Mouse (Mus musculus) midbrain, embryonic 11.5 days (tissue): ENCODE data around the gene Hoxa9. TPM values are rescaled to one million over a fixed set of nuclear protein-coding genes. Genes with fewer than 3 reads are reported as not detected.
A peak's percentile ranks its signal among the peaks of the same experiment; 100 is the strongest.

Source experiments
- ATAC-seq: fragments of 200-750 bp; cut with Nextera tagmentation; 2 replicates; pipeline ENCODE4 v1.8.0; 2017; ENCODE audit warnings: moderate TSS enrichment, moderate library complexity; ENCODE audit not compliant: low FRiP score
- DNase-seq: peaks from one replicate; pipeline ENCODE4 v3.0.0; 2015; ENCODE audit warnings: low spot score; ENCODE audit errors: missing footprints
- H3K27ac ChIP-seq: fragments of 300-500 bp; sonication (generic); 2 replicates; pipeline ENCODE4 v1.5.1; 2014; ENCODE audit warnings: low read depth, low read length
- H3K27me3 ChIP-seq: fragments of 300-500 bp; sonication (generic); 2 replicates; pipeline ENCODE4 v1.6.1; 2014; ENCODE audit warnings: mild to moderate bottlenecking, low read length, moderate library complexity, mixed read lengths; ENCODE audit not compliant: control insufficient read depth, insufficient read depth
- H3K36me3 ChIP-seq: fragments of 300-500 bp; sonication (generic); 2 replicates; pipeline ENCODE4 v1.6.1; 2014; ENCODE audit warnings: mild to moderate bottlenecking, low read length, moderate library complexity, mixed read lengths; ENCODE audit not compliant: control insufficient read depth, insufficient read depth
- H3K4me1 ChIP-seq: fragments of 300-500 bp; sonication (generic); 2 replicates; pipeline ENCODE4 v1.6.1; 2014; ENCODE audit warnings: low read length; ENCODE audit not compliant: control insufficient read depth, insufficient read depth
- H3K4me2 ChIP-seq: fragments of 300-500 bp; sonication (generic); 2 replicates; pipeline ENCODE4 v1.6.1; 2014; ENCODE audit warnings: mild to moderate bottlenecking, moderate library complexity
- H3K4me3 ChIP-seq: fragments of 300-500 bp; sonication (generic); 2 replicates; pipeline ENCODE4 v1.5.1; 2014; ENCODE audit warnings: low read depth, low read length
- H3K9ac ChIP-seq: fragments of 300-500 bp; sonication (generic); 2 replicates; pipeline ENCODE4 v1.6.1; 2014; ENCODE audit warnings: low read length
- H3K9me3 ChIP-seq: fragments of 300-500 bp; sonication (generic); 2 replicates; pipeline ENCODE4 v1.6.1; 2016; ENCODE audit warnings: low read length; ENCODE audit not compliant: control insufficient read depth
- WGBS: fragments of 180-500 bp; shearing (Covaris S2); extraction: QIAGEN DNeasy Blood & Tissue Kit; methylation state at CpG from one replicate; pipeline ENCODE4 v1.1.7; 2014; 5-methylcytosine and 5-hydroxymethylcytosine counted together
- polyA plus RNA-seq: library from polyadenylated mRNA; unstranded; fragments of >200 nt; fragmentation: Nextera tagmentation; extraction: Ambion mirVana; gene quantifications from 2 replicates; pipeline ENCODE4 v1.2.1, GENCODE M21; 2014

The Hoxa9 gene
- polyA plus RNA-seq, 1 experiment from 2014 or later: not detected

- DNase-seq (peak; percentile 97), ATAC-seq (no peak)
- Histone ChIP-seq H3K4me2 (no peak overlapping the region), H3K9me3 (no peaks in the 10 kb centered on the region), H3K27me3 (peaks cover 96% of the 10 kb centered on the region), H3K9ac (no peak overlapping the region), H3K4me1 (no peaks in the 10 kb centered on the region; the same call in 1 of the 2 replicates), H3K36me3 (no peaks in the 10 kb centered on the region), H3K27ac (no peak overlapping the region), H3K4me3 (no peak overlapping the region)
- WGBS: 2% methylated on average over 24 of the region's 24 CpGs
These were observed 31.8 kb upstream of the Hoxa9 start for GRCm38 (mm10) chr6:52262463-52263320.

GRCm38 (mm10) chr6:52261751-52262462 is 31.0 kb upstream of the Hoxa9 start:
- Histone ChIP-seq H3K9me3 (no peaks in the 10 kb centered on the region), H3K4me2 (no peak overlapping the region), H3K27me3 (peaks cover 98% of the 10 kb centered on the region), H3K9ac (no peak overlapping the region), H3K4me1 (no peaks in the 10 kb centered on the region; the same call in 1 of the 2 replicates), H3K4me3 (no peak overlapping the region), H3K27ac (no peak overlapping the region), H3K36me3 (no peaks in the 10 kb centered on the region)
- WGBS: 2% methylated on average over 9 of the region's 9 CpGs
- DNase-seq (peak; percentile 95), ATAC-seq (no peak)

GRCm38 (mm10) chr6:52260654-52261575 is 30.0 kb upstream of the Hoxa9 start, which contains the start of gene Hoxa13:
TSS of gene Hoxa13 (minus strand) at chr6:52260880.
- Histone ChIP-seq H3K36me3 (no peaks in the 10 kb centered on the region), H3K4me3 (peak within 1 kb of the TSS; percentile 10), H3K4me1 (no peaks in the 10 kb centered on the region; the same call in 1 of the 2 replicates), H3K4me2 (peak within 1 kb of the TSS; percentile 25), H3K9me3 (no peaks in the 10 kb centered on the region), H3K27ac (no peak within 1 kb of the TSS), H3K9ac (no peak within 1 kb of the TSS), H3K27me3 (peaks cover 96% of the 10 kb centered on the region)
- ATAC-seq (peak; percentile 67; the same call in 1 of the 2 replicates), DNase-seq (peak; percentile 97)
- WGBS: under 1% methylated on average over 41 of the region's 72 CpGs

GRCm38 (mm10) chr6:52259811-52260261 is 28.9 kb upstream of the Hoxa9 start:
- under 1% methylated on average over 37 of the region's 39 CpGs for WGBS
- H3K4me3 ChIP-seq: peak overlapping the region; percentile 10

GRCm38 (mm10) chr6:52259081-52259790 is 28.3 kb upstream of the Hoxa9 start:
- under 1% methylated on average over 24 of the region's 25 CpGs for WGBS
- Histone ChIP-seq H3K36me3 (no peaks in the 10 kb centered on the region), H3K27ac (no peak overlapping the region), H3K4me3 (no peak overlapping the region), H3K4me1 (no peaks in the 10 kb centered on the region; the same call in 1 of the 2 replicates), H3K4me2 (no peak overlapping the region), H3K27me3 (peaks cover 96% of the 10 kb centered on the region), H3K9me3 (no peaks in the 10 kb centered on the region), H3K9ac (no peak overlapping the region)
- ATAC-seq: no peak
- peak; percentile 96 for DNase-seq

More at GRCm38 (mm10) chr6:52259811-52260261, 28.9 kb upstream of the Hoxa9 start:
- DNase-seq: peak; percentile 97
- Histone ChIP-seq H3K9ac (no peak overlapping the region), H3K9me3 (no peaks in the 10 kb centered on the region), H3K27me3 (peaks cover 96% of the 10 kb centered on the region), H3K27ac (no peak overlapping the region), H3K4me2 (peak overlapping the region; percentile 25), H3K36me3 (no peaks in the 10 kb centered on the region), H3K4me1 (no peaks in the 10 kb centered on the region; the same call in 1 of the 2 replicates)
- no peak for ATAC-seq

- Histone ChIP-seq H3K9me3 (no peaks in the 10 kb centered on the region), H3K27ac (no peak overlapping the region), H3K36me3 (no peaks in the 10 kb centered on the region), H3K4me1 (no peaks in the 10 kb centered on the region; the same call in 1 of the 2 replicates), H3K27me3 (peaks cover 96% of the 10 kb centered on the region), H3K9ac (no peak overlapping the region), H3K4me2 (no peak overlapping the region), H3K4me3 (no peak overlapping the region)
- DNase-seq (peak; percentile 99), ATAC-seq (no peak)
- 1% methylated on average over 6 of the region's 6 CpGs for WGBS
These were observed 26.1 kb upstream of the Hoxa9 start for GRCm38 (mm10) chr6:52256956-52257355.

GRCm38 (mm10) chr6:52253511-52254500 is 22.9 kb upstream of the Hoxa9 start:
- ATAC-seq: no peak
- Histone ChIP-seq H3K4me3 (no peak overlapping the region), H3K9ac (no peak overlapping the region), H3K27me3 (peaks cover 96% of the 10 kb centered on the region), H3K27ac (no peak overlapping the region), H3K4me2 (no peak overlapping the region), H3K9me3 (no peaks in the 10 kb centered on the region), H3K36me3 (no peaks in the 10 kb centered on the region), H3K4me1 (no peaks in the 10 kb centered on the region)
- WGBS: under 1% methylated on average over 59 of the region's 59 CpGs
- DNase-seq: peak; percentile 98
